Mouse (Mus musculus): ENCODE measurements around the gene Mrpl17.
"Not testable (repeated sequence)": the region's sequence is repeated elsewhere in the genome, so short reads cannot be mapped to it uniquely, and the experiment has no call there.

The Mrpl17 gene

DNA sequence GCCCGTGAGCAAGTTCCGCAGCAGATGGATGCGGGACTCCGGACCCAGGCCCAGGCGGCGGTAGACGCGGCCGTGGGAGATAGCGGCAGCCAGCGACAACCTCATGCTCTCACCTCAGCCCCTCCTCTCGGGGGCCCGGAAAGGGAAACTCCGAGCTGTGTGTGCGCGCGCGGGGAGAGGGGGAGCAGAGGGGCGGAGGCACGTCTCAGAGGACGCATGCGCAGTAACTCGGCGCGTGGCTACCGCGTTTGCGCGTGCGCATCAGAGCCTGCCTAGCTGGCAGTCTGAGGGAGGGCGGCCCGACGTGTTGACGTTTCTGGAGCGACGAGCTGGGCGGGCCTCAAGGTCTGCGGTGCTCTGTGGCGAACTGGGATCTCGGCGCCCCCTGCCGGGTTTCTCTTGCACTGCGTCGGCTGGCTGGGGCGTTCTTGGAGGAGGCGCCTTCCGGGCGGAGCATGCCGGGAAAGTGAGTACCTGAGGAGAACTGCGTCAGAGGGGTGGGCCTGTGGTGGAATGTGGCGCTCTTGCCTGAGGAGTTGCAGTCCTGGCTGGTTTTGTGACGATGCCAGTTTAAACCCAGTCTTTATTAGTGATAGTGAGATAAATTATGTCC is at the start of gene Mrpl17:
Mrpl17 (minus strand) TSS at position 223 of the 613 bp plus-strand sequence.
- DNase-seq (ENCODE audit: low spot score in 2 of 2), result peak; percentile 99 to 100

DNA sequence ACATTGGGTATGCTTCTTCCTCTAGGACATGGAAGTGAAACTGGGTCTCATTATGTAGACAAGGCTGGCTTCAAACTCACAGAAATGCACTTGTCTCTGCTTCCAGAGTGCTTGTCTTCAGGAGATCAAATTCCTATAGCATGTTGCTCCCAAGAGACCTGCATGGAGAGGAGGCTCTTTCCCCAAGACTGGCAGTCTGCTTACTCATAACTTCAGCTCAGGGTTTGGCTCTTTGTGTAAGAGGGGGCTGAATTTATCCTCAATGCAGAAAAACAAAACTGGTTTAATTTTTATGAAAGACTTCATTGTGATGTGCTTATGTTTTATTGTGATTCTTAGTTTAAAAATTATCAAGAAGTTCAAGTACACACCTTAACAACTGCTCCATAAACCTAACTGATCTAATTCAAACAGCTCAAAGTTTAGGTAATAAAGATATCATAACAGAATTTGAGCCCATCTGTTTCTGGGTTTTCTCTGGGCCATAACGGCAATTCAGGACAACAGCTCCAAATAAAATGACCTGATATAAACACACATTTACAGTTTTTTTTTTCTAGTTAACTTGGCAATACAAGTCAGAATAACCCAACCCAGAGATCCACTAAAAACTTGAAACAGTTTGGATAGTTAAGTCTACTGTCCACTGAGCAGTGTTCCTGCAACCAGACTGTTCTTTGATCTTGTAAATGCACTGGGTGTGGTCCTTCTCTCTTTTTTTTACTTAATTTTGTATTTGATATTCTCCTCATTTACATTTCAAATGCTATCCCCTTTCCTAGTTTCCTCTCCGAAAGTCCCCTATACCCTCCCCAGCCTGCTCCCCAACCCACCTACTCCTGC is 45.0 kb upstream of the Mrpl17 start:
- not testable (repeated sequence) for DNase-seq (ENCODE audit: low spot score in 2 of 2)

DNA sequence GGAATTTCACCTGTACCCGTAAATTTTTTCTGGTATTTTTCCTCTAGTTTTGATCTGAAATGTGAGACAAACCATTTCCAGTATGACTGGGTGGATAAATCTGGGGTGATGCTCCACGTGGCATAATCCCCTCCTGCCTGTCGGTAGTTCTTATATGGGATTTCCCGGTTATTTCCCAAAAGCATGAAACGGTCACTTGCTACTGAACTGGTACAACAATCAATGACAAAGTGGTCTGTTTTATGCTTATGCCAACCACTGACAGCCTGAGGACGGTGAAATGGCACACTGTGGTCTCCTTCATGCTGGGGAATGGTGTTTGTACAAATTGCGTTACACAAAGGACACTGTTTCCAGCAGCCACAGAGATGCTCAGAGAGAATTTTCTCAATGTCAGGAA is 13.4 kb upstream of the Mrpl17 start:
- DNase-seq (ENCODE audit: low spot score in 2 of 2), result no peak

DNA sequence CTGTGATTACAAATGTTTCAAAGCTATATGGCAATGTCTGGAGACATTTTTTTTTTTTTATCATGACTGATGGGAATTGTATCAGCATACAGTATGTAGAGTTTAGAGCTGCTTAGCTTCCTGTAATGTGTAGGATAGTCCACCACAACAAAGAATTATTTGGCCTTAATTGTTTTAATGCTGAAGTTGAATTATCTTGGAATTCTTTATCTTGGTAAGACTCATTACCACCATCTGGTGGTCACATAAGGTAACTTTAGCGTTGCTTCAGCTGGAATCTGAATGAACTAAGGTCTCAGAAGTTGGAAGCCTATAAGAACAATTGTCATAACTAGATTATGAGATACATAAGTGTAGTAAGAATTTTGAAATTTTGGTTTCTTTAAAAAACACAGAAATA is 7.6 kb upstream of the Mrpl17 start:
- no peak for DNase-seq (ENCODE audit: low spot score in 2 of 2)

DNA sequence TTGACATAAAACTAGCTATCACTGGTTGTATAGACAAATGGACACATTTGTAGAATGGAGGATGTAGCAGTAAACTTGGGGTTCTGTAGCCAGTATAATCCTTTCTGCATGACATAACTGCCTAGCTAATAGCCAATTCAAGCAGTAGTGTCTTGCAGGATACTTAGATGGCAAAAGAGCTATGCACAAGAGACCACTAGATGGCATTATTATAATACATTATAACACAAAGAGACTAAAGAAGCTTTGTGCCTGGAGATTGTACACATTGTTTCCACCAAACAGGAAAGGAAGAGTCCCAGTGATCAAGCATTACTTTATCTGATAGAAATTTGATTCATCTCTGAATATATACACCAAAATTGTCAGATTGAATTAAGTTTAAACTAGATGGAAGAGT is 5.8 kb upstream of the Mrpl17 start:
- no peak for DNase-seq (ENCODE audit: low spot score in 2 of 2)

DNA sequence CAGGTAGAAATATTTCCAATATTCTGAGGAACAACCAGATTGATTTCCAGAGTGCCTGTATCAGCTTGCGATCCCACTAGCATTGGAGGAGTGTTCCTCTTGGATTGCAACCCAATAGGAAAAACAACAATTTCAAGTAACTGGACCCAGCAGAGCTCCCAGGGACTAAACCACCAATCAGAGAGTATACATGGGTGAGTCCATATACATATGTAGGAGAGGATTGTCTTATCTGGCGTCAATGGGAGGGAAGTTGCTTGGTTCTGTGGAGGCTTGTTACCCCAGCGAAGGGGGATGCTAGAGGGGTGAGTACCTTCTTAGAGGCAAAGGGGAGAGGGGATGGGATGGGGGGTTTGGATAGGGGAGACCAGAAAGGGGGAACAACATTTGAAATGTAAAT is 2.4 kb upstream of the Mrpl17 start:
- DNase-seq (ENCODE audit: low spot score in 2 of 2), result no peak

DNA sequence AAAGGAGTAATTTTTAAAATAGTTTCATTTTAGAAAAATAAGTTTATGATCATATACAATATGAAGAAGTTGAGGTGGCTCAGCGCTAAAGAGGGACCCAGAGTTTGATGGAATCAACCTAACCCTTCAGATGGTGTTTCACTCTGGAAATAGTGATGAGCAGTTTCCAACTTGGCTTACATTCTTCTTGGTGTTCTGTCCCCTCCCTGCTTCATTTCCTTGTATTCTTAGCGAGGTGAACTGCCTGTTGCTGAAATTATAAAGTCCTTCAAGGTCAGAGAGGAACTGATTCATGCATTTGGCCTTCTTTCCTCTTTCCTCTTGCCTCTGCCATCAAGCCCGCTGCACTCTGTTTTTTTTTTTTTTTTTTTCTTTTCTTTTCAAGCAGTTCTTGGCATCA is 1.7 kb upstream of the Mrpl17 start:
- no peak for DNase-seq (ENCODE audit: low spot score in 2 of 2)

DNA sequence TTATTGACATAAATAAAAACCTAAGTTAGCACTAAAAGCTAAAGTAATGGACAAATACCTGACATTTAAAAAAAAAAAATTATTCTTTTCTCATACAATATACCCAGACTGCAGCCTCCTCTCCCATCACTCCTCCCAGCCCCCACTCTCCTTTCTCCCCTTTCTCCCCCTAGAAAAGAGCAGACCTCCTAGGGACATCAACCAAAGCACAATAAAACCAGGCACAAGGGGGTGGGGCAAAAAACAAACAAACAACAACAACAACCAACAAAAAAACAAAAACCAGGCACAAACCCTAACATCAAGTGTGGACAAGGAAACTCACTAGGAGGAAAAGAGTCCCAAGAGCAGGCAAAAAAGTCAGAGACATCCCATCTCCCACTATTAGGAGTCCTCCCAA is 617 bp upstream of the Mrpl17 start:
- no peak for DNase-seq (ENCODE audit: low spot score in 2 of 2)

DNA sequence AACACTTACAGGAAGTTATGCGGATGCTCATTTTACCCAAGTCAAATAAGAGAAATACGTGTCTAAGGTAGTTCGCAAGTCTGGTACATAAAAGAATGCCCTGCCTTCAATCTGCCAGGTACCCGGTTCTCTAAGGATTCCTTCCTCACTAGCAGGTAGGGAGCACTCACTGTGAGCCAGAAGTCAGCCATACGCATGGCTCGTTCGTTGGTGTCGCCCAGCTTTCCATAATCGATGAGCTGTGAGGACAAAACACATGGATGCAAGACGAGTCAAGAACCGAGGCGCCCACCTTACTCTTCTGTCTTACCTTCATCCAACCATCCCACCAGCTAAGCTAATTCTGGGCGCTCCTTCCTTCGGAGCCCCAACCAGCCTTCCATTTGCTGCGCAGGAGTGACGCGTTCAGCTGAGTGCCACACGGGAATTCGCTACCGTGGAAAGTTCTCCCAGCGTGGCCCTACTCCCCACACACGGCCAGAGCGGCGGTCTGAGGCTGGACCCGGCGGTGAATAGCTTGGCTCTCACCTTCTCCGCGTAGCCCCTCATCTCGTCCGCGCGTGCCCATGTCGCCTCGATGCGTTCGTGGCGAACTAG is 521 bp downstream of the Mrpl17 start:
- no peak for DNase-seq (ENCODE audit: low spot score in 2 of 2)

DNA sequence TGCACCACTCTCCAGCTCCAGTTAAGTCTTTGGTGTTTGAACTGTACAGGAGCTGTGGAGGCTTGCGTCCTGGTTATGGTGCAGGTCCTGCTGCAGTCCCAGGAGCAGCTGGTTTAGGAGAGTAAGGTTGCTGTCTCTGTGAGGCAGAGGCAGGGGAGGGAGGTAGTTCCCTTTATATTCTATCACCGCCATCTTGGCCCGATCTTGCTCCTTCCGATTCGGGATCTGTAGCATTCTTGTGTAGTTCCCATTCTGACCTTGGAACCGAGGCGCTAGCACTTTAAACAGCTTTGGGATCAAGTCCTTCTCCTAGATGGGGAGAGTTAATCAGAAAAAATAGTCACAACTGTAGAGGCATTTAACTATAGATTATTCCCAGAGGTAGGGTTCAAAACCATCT is 1.1 kb downstream of the Mrpl17 start:
- no peak for DNase-seq (ENCODE audit: low spot score in 2 of 2)

DNA sequence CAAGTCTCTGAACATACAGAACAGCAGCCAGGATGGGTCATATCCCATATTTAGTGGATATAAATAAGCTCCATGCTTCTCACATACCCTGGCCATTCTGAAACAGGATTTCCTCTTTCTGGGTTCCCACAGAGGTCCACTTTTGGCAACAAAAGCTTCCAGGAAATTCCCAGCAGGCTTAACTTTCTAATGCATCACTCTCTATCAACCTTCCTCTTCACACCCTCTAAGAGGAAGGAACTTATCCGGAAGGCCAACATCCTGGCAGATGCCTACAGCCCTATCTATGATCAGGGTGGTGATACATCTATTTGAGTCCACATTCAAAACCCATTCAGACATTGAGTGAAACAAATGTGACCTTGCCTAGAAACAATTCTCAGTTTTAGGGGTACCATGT is 2.5 kb downstream of the Mrpl17 start:
- no peak for DNase-seq (ENCODE audit: low spot score in 2 of 2)

DNA sequence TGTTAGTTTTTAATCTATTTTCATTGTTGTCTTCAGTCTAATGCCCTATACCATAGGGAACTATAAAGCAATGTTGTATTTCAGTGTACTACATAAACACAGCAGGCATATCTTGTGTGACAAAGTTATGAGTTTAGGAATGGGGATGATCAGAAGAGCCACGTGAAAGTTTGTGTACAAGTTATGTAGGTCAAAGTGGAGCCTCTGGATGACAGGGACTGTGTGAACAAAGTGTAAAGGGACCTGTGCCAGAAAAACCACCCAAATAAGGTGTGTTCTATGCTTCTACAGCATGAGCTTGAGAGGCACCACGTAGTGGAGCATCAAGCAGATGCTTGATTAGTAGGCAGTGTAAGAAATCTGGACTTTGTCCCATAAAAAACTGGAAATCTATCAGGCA is 4.2 kb downstream of the Mrpl17 start:
- no peak for DNase-seq (ENCODE audit: low spot score in 2 of 2)

DNA sequence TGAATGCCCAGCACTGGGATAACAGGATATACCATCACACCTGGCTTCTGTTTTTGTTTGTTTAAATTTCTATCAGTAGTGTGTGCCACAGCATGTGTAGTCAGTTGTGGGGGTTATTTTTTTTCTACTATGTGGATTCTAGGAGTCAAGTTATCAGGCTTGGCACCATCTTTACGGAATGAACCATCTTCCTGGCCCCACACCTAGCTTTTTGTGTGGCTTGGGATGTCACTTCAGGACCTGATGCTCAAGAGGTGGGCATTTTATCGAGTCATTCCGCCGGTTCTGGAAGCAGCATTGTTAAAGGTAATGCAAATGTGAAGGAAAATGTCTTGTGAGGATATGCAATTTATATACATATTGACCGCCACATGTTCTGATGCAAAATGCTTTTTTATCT is 4.8 kb downstream of the Mrpl17 start:
- DNase-seq (ENCODE audit: low spot score in 2 of 2), result no peak

DNA sequence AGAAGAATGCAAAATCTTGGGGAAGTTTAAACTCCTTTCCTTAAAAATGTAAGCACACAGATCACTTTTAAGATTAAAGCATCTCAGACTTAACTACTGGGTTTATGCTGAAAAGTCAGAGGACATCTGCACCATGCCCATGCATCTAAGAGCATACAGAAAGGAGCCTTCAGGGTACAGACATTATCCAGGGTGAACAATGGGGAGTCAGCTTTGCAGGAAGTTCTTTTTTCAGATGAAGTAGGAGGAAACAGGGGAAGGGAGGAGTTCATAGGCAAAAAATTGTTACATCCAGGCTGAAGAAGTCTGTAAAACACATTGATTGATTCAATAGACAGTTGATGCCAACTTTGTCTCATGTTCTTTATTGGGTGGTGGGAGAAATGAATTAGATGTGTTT is 7.5 kb downstream of the Mrpl17 start:
- no peak for DNase-seq (ENCODE audit: low spot score in 2 of 2)

DNA sequence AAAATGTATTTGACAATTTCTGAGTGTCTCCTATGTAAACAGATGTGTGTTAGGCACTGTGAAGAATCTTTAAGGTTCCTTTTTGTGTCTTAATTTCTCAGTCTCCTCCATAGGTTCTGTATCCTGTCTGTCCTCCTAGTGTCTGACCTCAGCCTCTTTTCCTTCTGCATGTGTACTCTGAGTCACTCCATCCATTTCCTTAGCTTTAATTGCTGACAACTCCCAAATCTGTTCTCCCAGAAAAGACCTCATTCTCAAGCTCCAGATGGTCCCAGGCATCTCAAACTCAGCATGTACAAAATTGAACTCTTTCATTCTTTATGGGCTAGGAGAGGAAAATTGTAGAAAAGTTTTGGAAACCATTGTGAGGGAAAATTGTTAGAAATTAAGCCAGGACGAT is 8.1 kb downstream of the Mrpl17 start:
- no peak for DNase-seq (ENCODE audit: low spot score in 2 of 2)

DNA sequence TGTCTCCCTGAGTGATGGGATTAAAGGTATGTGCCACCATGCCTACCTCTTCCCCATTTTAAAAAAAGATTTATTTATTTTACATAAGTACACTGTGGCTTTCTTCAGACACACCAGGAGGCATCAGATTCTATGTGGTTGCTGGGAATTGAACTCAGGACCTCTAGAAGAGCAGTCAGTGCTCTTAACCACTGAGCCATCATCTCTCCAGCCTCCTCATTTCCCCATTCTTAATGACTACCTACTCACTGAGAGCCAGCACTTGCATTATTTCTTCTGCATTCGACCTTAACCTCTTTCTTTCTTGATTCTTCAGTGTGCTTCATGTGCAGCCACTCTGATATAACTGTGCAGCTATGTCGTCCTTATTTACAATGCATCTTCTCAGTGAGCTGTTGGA is 8.6 kb downstream of the Mrpl17 start:
- DNase-seq (ENCODE audit: low spot score in 2 of 2), result no peak

DNA sequence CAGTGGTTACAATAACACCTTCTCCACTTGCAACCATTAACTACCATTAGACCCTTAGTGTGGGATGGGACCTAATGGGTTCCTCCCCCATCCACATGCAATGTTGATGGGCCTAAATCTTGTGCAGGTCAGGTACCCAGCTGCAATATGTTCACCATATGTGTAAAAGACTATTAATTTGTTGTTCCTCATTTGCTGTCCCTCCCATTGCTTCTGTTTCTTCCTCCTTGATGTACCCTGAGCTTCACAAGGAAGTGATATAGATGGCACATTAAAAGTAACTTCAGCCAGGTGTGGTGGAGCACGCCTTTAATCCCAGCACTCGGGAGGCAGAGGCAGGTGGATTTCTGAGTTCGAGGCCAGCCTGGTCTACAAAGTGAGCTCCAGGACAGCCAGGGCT is 13.9 kb downstream of the Mrpl17 start:
- DNase-seq (ENCODE audit: low spot score in 2 of 2), result no peak

DNA sequence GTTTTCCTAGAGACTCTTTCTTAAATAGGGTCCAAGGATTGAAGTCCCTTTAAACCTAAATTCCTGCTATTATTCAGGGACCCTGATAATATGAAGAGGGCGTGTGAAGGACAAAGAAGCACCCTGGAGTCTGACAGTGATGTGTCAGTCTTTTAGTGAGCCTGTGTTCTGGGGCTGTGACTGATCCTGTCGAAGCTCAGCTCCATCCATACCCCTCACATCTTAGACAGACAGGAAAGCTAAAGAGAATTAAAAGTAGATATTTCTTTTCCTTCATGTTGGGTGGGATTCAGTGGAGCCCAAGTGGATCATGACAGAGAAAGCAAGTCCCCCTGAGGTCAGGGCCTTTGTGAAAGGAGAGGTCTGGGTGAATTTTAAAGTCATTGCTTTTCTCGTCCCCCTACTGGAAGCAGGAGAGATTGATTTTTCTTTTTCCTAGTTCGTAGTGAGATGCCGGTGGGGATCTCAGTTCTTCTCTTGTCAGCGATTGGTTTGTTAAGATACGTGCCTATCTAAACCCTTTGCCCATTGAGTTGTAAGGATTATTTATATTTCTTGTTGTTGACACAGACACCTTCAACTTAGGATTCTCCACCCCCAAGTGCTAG is 15.0 kb downstream of the Mrpl17 start:
- no peak for DNase-seq (ENCODE audit: low spot score in 2 of 2)

DNA sequence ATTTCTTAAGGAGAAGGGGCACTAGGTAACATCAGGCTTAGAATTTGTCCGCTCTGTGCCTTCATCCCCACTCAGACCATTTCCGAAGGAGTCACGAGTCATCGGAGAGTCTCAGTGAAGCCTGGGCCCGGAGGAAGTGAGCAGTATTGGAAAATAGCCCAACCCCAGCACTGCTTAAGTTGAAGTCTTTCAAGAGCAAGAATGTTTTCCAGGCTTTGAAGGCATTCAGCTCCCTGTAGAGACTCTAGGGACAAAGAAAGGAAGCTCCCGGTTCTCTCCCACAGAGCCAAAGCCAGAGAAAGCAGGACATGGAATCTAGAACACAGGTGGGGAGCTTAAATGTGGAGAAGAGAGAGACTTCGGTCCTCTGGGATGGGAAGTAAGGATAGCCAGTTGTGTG is 17.2 kb downstream of the Mrpl17 start:
- no peak for DNase-seq (ENCODE audit: low spot score in 2 of 2)

DNA sequence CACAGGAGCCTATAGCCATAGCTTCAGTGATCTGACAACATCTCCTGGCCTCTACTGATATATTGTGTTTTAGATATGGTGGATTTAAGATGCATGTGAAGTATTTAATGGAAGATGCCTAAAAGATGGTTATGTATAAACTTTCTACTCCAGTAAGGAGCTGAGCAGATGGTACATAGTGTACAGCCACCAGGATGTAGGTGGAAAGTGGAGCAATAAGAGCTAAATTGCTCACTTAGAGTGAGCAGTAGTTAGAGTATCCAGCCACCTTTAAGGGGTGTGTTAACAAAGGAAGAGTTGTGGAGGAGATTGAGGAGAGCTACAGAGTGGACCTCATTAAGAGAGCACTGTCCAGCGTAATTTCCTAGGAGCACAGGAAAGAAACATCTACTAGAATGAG is 19.8 kb downstream of the Mrpl17 start:
- DNase-seq (ENCODE audit: low spot score in 2 of 2), result no peak

DNA sequence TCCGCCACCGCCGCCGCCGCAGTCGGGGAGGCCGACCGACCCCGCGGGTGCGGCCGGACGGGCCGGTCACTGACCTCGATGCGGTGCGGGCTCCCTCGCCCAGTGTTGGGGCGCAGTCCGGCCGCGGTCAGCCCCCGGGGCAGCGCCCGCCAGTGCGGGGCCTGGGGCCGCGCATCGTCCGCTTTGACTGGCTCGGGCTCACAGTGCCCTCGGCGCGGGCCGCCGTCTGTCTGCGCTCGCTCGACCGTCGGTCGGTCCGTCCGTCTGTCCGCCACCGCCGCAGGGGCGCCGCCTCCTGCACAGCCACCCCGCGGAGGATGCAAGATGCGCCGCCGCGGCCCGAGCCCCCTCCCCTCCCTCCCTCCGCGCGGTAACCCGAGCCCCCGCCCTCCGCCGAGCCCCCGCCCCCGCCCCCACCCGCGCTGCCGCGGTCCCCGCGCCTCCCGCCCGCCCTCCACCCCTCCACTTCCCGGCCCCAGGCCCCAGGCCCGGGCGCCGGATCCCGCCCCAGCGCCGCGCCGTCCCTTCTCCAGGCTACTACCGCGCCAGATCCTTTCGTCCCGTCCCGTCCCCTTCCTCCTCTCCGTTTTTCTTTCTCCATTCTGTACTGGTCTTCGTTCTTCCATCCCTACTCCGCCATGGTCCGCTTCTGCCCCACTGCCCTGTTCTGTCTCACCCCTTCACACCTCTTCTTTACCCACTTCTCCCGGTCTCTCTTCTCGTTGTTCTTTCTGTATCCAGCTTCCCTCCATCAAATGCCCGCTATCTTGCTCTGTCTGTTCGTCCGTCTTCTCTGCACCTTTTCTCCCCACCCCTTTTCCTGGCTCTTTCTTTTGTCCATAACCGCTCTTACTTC is 23.4 kb downstream of the Mrpl17 start, which contains the start of gene Dchs1:
Dchs1 (minus strand) TSS at position 370 of the 856 bp plus-strand sequence.
- DNase-seq (ENCODE audit: low spot score in 2 of 2), result no peak
